Mouse (Mus musculus): ENCODE data around the gene Rpl3.

- TF ChIP-seq CTCF (IDR thresholded peaks at IDR 0.05; ENCODE audit: extremely low read depth, insufficient read length, insufficient replicate concordance, low read depth, low read length), result no peak
- no peak; the same call in 1 of the 2 replicates for TF ChIP-seq POLR2A (IDR thresholded peaks at IDR 0.05; ENCODE audit: low read depth, low read length)
Measured at GRCm38 (mm10) chr15:80133682-80134449, 42.2 kb upstream of the Rpl3 start.

Data from small intestine, adult 2 months (tissue).